ENCODE assay signal across 19 mouse cellular contexts in the genomic region with DNA sequence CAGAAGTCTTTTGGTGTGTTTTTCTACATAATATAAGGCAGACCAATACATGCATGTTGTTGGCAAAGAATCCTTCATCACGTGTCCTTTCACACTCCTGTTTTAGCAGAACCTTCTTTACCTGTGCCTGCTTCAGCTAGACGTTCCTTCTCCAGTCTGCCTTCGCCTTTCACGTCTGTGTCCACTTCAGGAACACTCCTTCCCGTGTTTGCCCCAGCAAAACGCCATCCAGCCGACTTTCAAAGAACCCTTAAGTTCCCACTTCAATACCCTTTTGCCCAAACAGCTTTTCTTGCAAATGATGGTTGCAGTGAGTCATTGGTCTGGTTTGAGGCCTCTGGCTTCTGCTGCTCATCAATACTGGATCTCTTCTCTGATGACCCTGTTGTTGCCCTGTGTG. TPM values are rescaled to one million over a fixed set of nuclear protein-coding genes. Genes with fewer than 3 reads are reported as not detected.
DNase-seq lines count a peak whose midpoint lies in the region; ATAC-seq and TF ChIP-seq lines count a peak whose summit lies in the region.
"Had no signal": no experiment of that assay in that cellular context is flagged by ENCODE, and none has a peak within 500 bp of the region (broad histone marks: within the 10 kb centered on the region; RNA-seq: fewer than 3 reads in every experiment).

No protein-coding gene starts in this region.

- TF ChIP-seq CTCF in lung, postnatal 0 days (IDR thresholded peaks at IDR 0.05) = no peak

- H3K27me3 ChIP-seq in lung, postnatal 0 days (replicated peaks; ENCODE audit: insufficient read depth, low read length) = no peaks in the 10 kb centered on the region
- H3K27me3 ChIP-seq: CH12.LX, Patski had no signal

- no peaks in the 10 kb centered on the region for H3K9me3 ChIP-seq in lung, postnatal 0 days (ENCODE audit: low read length)
- H3K9me3 ChIP-seq: G1E had no signal

- H3K9ac ChIP-seq in lung, postnatal 0 days (replicated peaks; ENCODE audit: low read depth) = no peak overlapping the region

- H3K27ac ChIP-seq in lung, postnatal 0 days (ENCODE audit: low read length) = 0 out of 2 replicates have a peak overlapping the region, but pooled peaks have one; percentile 38

- DNase-seq in lung, postnatal 0 days (ENCODE audit: low spot score) = peak; percentile 75
- no peak for DNase-seq in lung, postnatal 14 days
- DNase-seq in lung, postnatal 25 days (ENCODE audit: low spot score) = peak; percentile 4
- DNase-seq in lung, postnatal 10 days = no peak
- DNase-seq: adrenal gland, adult 2 months; adrenal gland, adult 8-10 months; adrenal gland, postnatal 10 days; adrenal gland, postnatal 14 days; adrenal gland, postnatal 25 days; adrenal gland, postnatal 36 days; B cell, adult 2 months; cerebellum, adult 11 months; cerebellum, adult 11-12 months; cerebellum, adult 18-20 months had no signal

- 67% methylated on average over 7 of the region's 7 CpGs for WGBS in lung, postnatal 0 days

- no peak overlapping the region for H3K4me3 ChIP-seq in lung, postnatal 0 days (ENCODE audit: low read depth, low read length)

- H3K4me2 ChIP-seq in lung, postnatal 0 days (replicated peaks; ENCODE audit: low read depth, low read length) = no peak overlapping the region

- ATAC-seq in lung, postnatal 0 days = peak; percentile 79
- ATAC-seq: activated CD4-positive, CD25-positive, alpha-beta regulatory T cell, adult 4 months; CD4-positive, CD25-positive, alpha-beta regulatory T cell, adult 4 months; Patski had no signal

- H3K4me1 ChIP-seq in lung, postnatal 0 days (ENCODE audit: insufficient read depth, low read depth, low read length) = no peaks in the 10 kb centered on the region

- H3K36me3 ChIP-seq in lung, postnatal 0 days (ENCODE audit: insufficient read depth, low read length) = peaks cover 3% of the 10 kb centered on the region; the same call in 1 of the 2 replicates

- 0 out of 2 replicates have a peak, but pooled peaks have one; percentile 26 for TF ChIP-seq EP300 in lung, postnatal 0 days (IDR thresholded peaks at IDR 0.05)

RNA-seq across cellular contexts. Expression of a gene that starts 22.5 kb away (rescaled TPM):
- 2.0 and 2.4 TPM in 2 replicates for polyA plus RNA-seq in lung, postnatal 0 days (2015; fragmentation: Nextera tagmentation; extraction: Ambion mirVana)

RNA-seq across cellular contexts. Expression of a gene that starts 43.6 kb away (rescaled TPM):
- polyA plus RNA-seq in lung, postnatal 0 days (2015; fragmentation: Nextera tagmentation; extraction: Ambion mirVana) = 11.1 and 12.7 TPM in 2 replicates

RNA-seq across cellular contexts. Expression of a gene that starts 48.0 kb away (rescaled TPM):
- polyA plus RNA-seq in lung, postnatal 0 days (2015; fragmentation: Nextera tagmentation; extraction: Ambion mirVana) = 2.9 and 3.8 TPM in 2 replicates
- polyA plus RNA-seq: activated CD4-positive, CD25-positive, alpha-beta regulatory T cell, adult 4 months; CD4-positive, CD25-positive, alpha-beta regulatory T cell, adult 4 months; G1E had no signal

RNA-seq across cellular contexts. Expression of a gene that starts 51.7 kb away (rescaled TPM):
- polyA plus RNA-seq in lung, postnatal 0 days (2015; fragmentation: Nextera tagmentation; extraction: Ambion mirVana) = 29.3 and 33.4 TPM in 2 replicates

Comparison
In these comparisons a context has a peak if more than half of its experiments do, and no peak if none do; other contexts are left out.
1. DNase-seq: peak in lung, postnatal 0 days (single experiment) and lung, postnatal 25 days (single experiment); none in lung, postnatal 14 days (single experiment) and lung, postnatal 10 days (single experiment).